Mouse (Mus musculus) hindbrain, embryonic 14.5 days (tissue): ENCODE measurements at regions not wholly inside any gene's neighbourhood (a gene's known extent, or its start where the extent isn't known, plus 50 kb on each side); places are given as distances from the start of the nearest gene placed in this dataset.

Experiments used
- ATAC-seq: fragments of 200-750 bp; cut with Nextera tagmentation; 2 replicates; pipeline ENCODE4 v1.8.0; 2017; ENCODE audit warnings: moderate number of reproducible peaks, mild to moderate bottlenecking, moderate TSS enrichment, moderate library complexity; ENCODE audit not compliant: low FRiP score
- DNase-seq: peaks from one replicate; pipeline ENCODE4 v3.0.0-alpha.2; 2015; ENCODE audit warnings: low spot score
- H3K27ac ChIP-seq: fragments of 300-500 bp; sonication (generic); 2 replicates; pipeline ENCODE4 v1.5.1; 2014; ENCODE audit warnings: mild to moderate bottlenecking, moderate library complexity
- H3K27me3 ChIP-seq: fragments of 300-500 bp; sonication (generic); 2 replicates; pipeline ENCODE4 v1.6.1; 2014; ENCODE audit warnings: mild to moderate bottlenecking, low read length, mixed read lengths; ENCODE audit not compliant: control insufficient read depth, insufficient read depth
- H3K36me3 ChIP-seq: fragments of 300-500 bp; sonication (generic); replicated peaks from 2 replicates; pipeline ENCODE4 v1.6.1; 2014; ENCODE audit not compliant: control insufficient read depth, insufficient read depth
- H3K4me1 ChIP-seq: fragments of 300-500 bp; sonication (generic); replicated peaks from 2 replicates; pipeline ENCODE4 v1.6.1; 2014; ENCODE audit warnings: antibody characterized with exemption, low read length, mixed read lengths; ENCODE audit not compliant: control insufficient read depth, insufficient read depth
- H3K4me2 ChIP-seq: fragments of 300-500 bp; sonication (generic); replicated peaks from 2 replicates; pipeline ENCODE4 v1.6.1; 2014; ENCODE audit warnings: mild to moderate bottlenecking, moderate library complexity
- H3K4me3 ChIP-seq: fragments of 300-500 bp; sonication (generic); replicated peaks from 2 replicates; pipeline ENCODE4 v1.5.1; 2014; ENCODE audit warnings: mild to moderate bottlenecking, low read length
- H3K9ac ChIP-seq: fragments of 300-500 bp; sonication (generic); 2 replicates; pipeline ENCODE4 v1.6.1; 2014
- H3K9me3 ChIP-seq: fragments of 300-500 bp; sonication (generic); 2 replicates; pipeline ENCODE4 v1.6.1; 2016; ENCODE audit warnings: low read length; ENCODE audit not compliant: control insufficient read depth
- WGBS: fragments of 180-500 bp; shearing (Covaris S2); extraction: QIAGEN DNeasy Blood & Tissue Kit; methylation state at CpG from one replicate; pipeline ENCODE4 v1.1.7; 2014; 5-methylcytosine and 5-hydroxymethylcytosine counted together

GRCm38 (mm10) chr2:106513025-106513386 lies 180.1 kb upstream of the Mpped2 start:
- Histone ChIP-seq H3K4me2 (peak overlapping the region; percentile 38), H3K27ac (peak overlapping the region; percentile 68), H3K4me1 (peaks cover 7% of the 10 kb centered on the region), H3K36me3 (no peaks in the 10 kb centered on the region), H3K4me3 (peak overlapping the region; percentile 4; the same call in 1 of the 2 replicates), H3K27me3 (no peaks in the 10 kb centered on the region; the same call in 1 of the 2 replicates), H3K9me3 (no peaks in the 10 kb centered on the region), H3K9ac (0 out of 2 replicates have a peak overlapping the region, but pooled peaks have one; percentile 18)
- 28% methylated on average over 5 of the region's 5 CpGs for WGBS
- DNase-seq: no peak
- ATAC-seq: peak; percentile 86

- Histone ChIP-seq H3K27ac (no peak overlapping the region), H3K4me1 (peaks cover 4% of the 10 kb centered on the region), H3K27me3 (no peaks in the 10 kb centered on the region), H3K9ac (no peak overlapping the region), H3K4me2 (no peak overlapping the region), H3K4me3 (no peak overlapping the region), H3K36me3 (no peaks in the 10 kb centered on the region), H3K9me3 (no peaks in the 10 kb centered on the region)
- DNase-seq: no peak
- WGBS: 71% methylated on average over 5 of the region's 5 CpGs
- no peak for ATAC-seq
Observed at GRCm38 (mm10) chr2:106517224-106517623, 175.8 kb upstream of the Mpped2 start.

- DNase-seq: no peak
- H3K36me3 ChIP-seq: no peaks in the 10 kb centered on the region
- no peak overlapping the region for H3K9ac ChIP-seq
- no peaks in the 10 kb centered on the region for H3K4me1 ChIP-seq
- WGBS: 90% methylated on average over 3 of the region's 3 CpGs
- H3K4me2 ChIP-seq: no peak overlapping the region
- H3K4me3 ChIP-seq: no peak overlapping the region
- H3K9me3 ChIP-seq: no peaks in the 10 kb centered on the region
- no peak for ATAC-seq
- H3K27me3 ChIP-seq: no peaks in the 10 kb centered on the region
- H3K27ac ChIP-seq: no peak overlapping the region
Observed at GRCm38 (mm10) chr2:106522961-106523360, 170.1 kb upstream of the Mpped2 start.

GRCm38 (mm10) chr2:106527008-106527407 lies 166.1 kb upstream of the Mpped2 start:
- H3K9ac ChIP-seq: no peak overlapping the region
- H3K4me1 ChIP-seq: no peaks in the 10 kb centered on the region
- peak; percentile 57; the same call in 1 of the 2 replicates for ATAC-seq
- H3K27ac ChIP-seq: no peak overlapping the region
- no peak overlapping the region for H3K4me3 ChIP-seq
- no peaks in the 10 kb centered on the region for H3K36me3 ChIP-seq
- 52% methylated on average over 2 of the region's 2 CpGs for WGBS
- no peaks in the 10 kb centered on the region for H3K27me3 ChIP-seq
- DNase-seq: no peak
- no peak overlapping the region for H3K4me2 ChIP-seq
- no peaks in the 10 kb centered on the region for H3K9me3 ChIP-seq

- no peak overlapping the region for H3K4me2 ChIP-seq
- WGBS: 78% methylated on average over 5 of the region's 5 CpGs
Observed at GRCm38 (mm10) chr2:106529247-106529646, 163.8 kb upstream of the Mpped2 start.

GRCm38 (mm10) chr2:106529746-106530145 lies 163.3 kb upstream of the Mpped2 start:
- H3K27me3 ChIP-seq: no peaks in the 10 kb centered on the region
- no peak for DNase-seq
- H3K36me3 ChIP-seq: no peaks in the 10 kb centered on the region
- H3K4me1 ChIP-seq: no peaks in the 10 kb centered on the region
- 73% methylated on average over 2 of the region's 2 CpGs for WGBS
- ATAC-seq: no peak
- H3K9me3 ChIP-seq: no peaks in the 10 kb centered on the region
- H3K4me3 ChIP-seq: no peak overlapping the region
- no peak overlapping the region for H3K9ac ChIP-seq
- no peak overlapping the region for H3K4me2 ChIP-seq
- H3K27ac ChIP-seq: no peak overlapping the region

More at GRCm38 (mm10) chr2:106529247-106529646, 163.8 kb upstream of the Mpped2 start:
- H3K9ac ChIP-seq: no peak overlapping the region
- no peaks in the 10 kb centered on the region for H3K4me1 ChIP-seq
- H3K36me3 ChIP-seq: no peaks in the 10 kb centered on the region
- H3K9me3 ChIP-seq: no peaks in the 10 kb centered on the region
- ATAC-seq: no peak
- H3K27me3 ChIP-seq: no peaks in the 10 kb centered on the region
- no peak for DNase-seq
- H3K27ac ChIP-seq: no peak overlapping the region
- H3K4me3 ChIP-seq: no peak overlapping the region

- Histone ChIP-seq H3K27me3 (no peaks in the 10 kb centered on the region), H3K9me3 (no peaks in the 10 kb centered on the region), H3K4me3 (no peak overlapping the region), H3K9ac (no peak overlapping the region; the same call in 1 of the 2 replicates), H3K4me2 (no peak overlapping the region), H3K4me1 (peaks cover 10% of the 10 kb centered on the region; the same call in 1 of the 2 replicates), H3K27ac (peak overlapping the region; percentile 32; the same call in 1 of the 2 replicates), H3K36me3 (no peaks in the 10 kb centered on the region)
- 66% methylated on average over 4 of the region's 4 CpGs for WGBS
- DNase-seq: no peak
- peak; percentile 49; the same call in 1 of the 2 replicates for ATAC-seq
Observed at GRCm38 (mm10) chr2:106538329-106538728, 154.7 kb upstream of the Mpped2 start.

GRCm38 (mm10) chr2:106540176-106540575 lies 152.9 kb upstream of the Mpped2 start:
- Histone ChIP-seq H3K36me3 (no peaks in the 10 kb centered on the region), H3K27me3 (no peaks in the 10 kb centered on the region), H3K27ac (no peak overlapping the region), H3K4me1 (peaks cover 10% of the 10 kb centered on the region; the same call in 1 of the 2 replicates), H3K9ac (no peak overlapping the region), H3K9me3 (no peaks in the 10 kb centered on the region), H3K4me2 (no peak overlapping the region), H3K4me3 (no peak overlapping the region)
- ATAC-seq: no peak
- 97% methylated on average over 5 of the region's 5 CpGs for WGBS
- no peak for DNase-seq

- Histone ChIP-seq H3K9ac (no peak overlapping the region), H3K27me3 (no peaks in the 10 kb centered on the region), H3K9me3 (no peaks in the 10 kb centered on the region), H3K36me3 (no peaks in the 10 kb centered on the region), H3K27ac (no peak overlapping the region), H3K4me3 (no peak overlapping the region), H3K4me2 (no peak overlapping the region), H3K4me1 (no peaks in the 10 kb centered on the region)
- DNase-seq: no peak
- no peak for ATAC-seq
- 92% methylated on average over 4 of the region's 4 CpGs for WGBS
Observed at GRCm38 (mm10) chr2:106547117-106547516, 146.0 kb upstream of the Mpped2 start.

- Histone ChIP-seq H3K4me3 (no peak overlapping the region), H3K9me3 (no peaks in the 10 kb centered on the region), H3K27me3 (no peaks in the 10 kb centered on the region), H3K9ac (no peak overlapping the region), H3K4me2 (no peak overlapping the region), H3K27ac (no peak overlapping the region), H3K4me1 (no peaks in the 10 kb centered on the region), H3K36me3 (no peaks in the 10 kb centered on the region)
- WGBS: 74% methylated on average over 5 of the region's 5 CpGs
- ATAC-seq (no peak), DNase-seq (no peak)
Observed at GRCm38 (mm10) chr2:106553666-106554065, 139.4 kb upstream of the Mpped2 start.
